Mouse (Mus musculus) spleen, embryonic (tissue): ENCODE data around the gene Gm11361.

Experiments used
- CTCF ChIA-PET: fragments of 350-600 bp; sonication (Branson Sonifier 250); formaldehyde crosslinking; loops from one replicate; lab custom pipeline; 2022; lab: Charles Lee

The Gm11361 gene

DNA sequence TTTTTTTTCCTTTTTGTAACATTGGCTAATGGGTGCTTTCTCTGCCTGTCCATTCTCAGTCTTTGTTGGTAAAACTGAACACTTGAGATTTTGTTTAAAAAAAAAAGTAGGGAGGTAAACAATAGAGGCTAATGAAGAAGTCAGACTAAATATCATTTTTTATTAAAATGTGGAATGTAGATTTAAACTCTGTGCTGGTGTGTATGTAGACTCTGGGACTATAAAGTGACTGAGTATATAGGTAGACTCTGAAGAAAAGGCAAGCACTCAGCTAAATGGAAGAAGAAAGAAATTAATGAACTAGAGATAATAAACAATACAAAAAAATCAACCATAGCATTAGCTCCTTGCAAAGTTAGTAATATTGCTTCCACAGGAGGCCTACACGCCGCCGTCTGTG is at the start of gene Gm11361:
Gm11361 (plus strand) TSS at position 301 of the 400 bp plus-strand sequence.
- CTCF ChIA-PET = no interaction called here

DNA sequence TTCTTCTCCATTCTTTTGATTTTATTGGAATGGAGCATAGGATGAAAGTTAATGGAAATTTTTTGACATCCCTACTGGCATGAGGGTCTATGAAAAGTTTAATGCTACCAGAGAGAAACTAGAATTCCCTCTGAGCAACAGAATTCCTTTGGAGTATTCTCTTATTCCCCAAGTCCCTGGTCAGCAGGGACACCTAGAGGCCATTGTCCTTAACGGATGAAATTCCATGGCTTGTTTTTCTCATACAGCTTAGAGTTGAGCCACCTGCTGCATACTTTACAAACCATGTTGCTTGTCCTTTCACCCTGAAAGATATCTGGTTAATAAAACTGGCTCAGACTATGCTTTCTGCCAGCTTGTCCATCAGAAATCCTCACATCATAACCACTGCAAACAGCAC is 7.1 kb downstream of the Gm11361 start:
- CTCF ChIA-PET = no interaction called here

GRCm38 (mm10) chr13:28287368-28287767 is 30.0 kb downstream of the Gm11361 start:
- CTCF ChIA-PET = no interaction called here

GRCm38 (mm10) chr13:28294272-28294671 is 36.9 kb downstream of the Gm11361 start:
- CTCF ChIA-PET = no interaction called here

- CTCF ChIA-PET = no interaction called here
Observed at GRCm38 (mm10) chr13:28294757-28295361, 37.5 kb downstream of the Gm11361 start.

DNA sequence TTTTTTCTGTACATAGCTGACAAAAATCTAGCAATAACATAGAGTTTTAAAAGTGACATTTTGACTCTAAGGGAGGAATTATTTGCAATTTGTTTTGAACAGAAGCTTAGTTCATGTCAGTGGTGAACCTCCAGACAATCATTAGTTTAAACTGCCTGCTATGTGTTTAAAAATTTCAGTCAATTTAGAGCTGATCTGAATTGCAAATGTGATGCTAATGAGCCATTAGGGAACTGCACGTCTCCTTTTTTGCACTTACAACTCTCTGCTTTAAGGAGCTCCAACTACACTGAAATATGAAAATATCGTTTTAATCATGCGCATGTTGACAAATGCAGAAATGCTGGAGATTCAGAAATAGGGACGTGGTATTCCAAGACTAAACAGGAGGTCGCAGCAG is 38.2 kb downstream of the Gm11361 start:
- CTCF ChIA-PET = no interaction called here

DNA sequence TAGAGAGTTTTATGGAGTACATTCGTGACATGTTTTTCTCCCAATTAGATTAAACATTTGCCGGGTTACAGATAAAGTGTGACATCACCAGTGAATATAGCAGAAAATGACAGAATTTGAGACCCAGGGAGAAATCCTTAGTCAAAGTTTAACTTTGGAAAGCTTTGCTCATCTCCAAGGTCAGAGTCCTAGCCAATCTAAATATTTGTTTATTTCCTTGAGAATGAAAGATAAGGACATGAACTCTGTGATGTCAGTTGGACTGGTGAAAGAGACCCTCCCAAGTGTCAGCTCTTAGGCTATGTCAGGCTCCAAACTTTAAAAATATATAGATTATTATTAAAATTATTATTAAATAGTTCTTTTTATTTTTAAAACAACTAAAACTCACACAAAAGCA is 39.8 kb downstream of the Gm11361 start:
- CTCF ChIA-PET = no interaction called here

DNA sequence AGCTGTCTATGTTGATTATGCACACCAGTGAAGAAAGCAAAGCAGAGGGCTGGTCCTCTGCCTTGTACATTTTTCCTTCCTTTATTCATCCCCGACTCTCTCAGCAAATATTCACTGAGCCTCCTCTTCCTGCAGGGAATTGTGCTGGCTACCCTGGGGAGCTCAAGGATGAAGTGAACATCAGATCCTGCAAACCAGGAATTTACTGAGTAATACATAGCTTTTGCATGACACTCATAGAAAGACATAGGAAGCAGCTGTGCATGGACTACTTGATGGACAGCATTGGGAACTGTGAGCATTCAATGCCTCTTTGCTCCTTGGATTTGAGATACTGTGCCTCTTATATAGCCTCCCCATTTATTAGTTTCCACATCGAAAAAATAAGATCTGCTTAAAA is 40.2 kb downstream of the Gm11361 start:
- CTCF ChIA-PET = no interaction called here
